Mouse (Mus musculus): ENCODE data around the gene Esp24. TPM values are rescaled to one million over a fixed set of nuclear protein-coding genes. Genes with fewer than 3 reads are reported as not detected.
"Not testable (repeated sequence)": the region's sequence is repeated elsewhere in the genome, so short reads cannot be mapped to it uniquely, and the experiment has no call there.

The Esp24 gene
- not detected for total RNA-seq (2018; cell fraction: chromatin; rRNA removed)
- not detected for total RNA-seq (2018; cell fraction: cytosol; rRNA removed)
- not detected for total RNA-seq (2018; cell fraction: nucleus; rRNA removed)
- polyA plus RNA-seq (2018), result not detected in 3 replicates

GRCm38 (mm10) chr17:39036395-39036794, at the start of gene Esp24:
Esp24 (plus strand) TSS chr17:39036695.
- not testable (repeated sequence) for H3K36me3 ChIP-seq (ENCODE audit: inconsistent target); H3K79me2 ChIP-seq (ENCODE audit: inconsistent target); H3K27ac ChIP-seq; H3K4me3 ChIP-seq (ENCODE audit: inconsistent target)
- WGBS (ENCODE audit: missing documents), result 83% methylated on average over 3 of the region's 3 CpGs

- H3K79me2 ChIP-seq (ENCODE audit: inconsistent target), result no peaks in the 10 kb centered on the region
- H3K27ac ChIP-seq, result no peak overlapping the region
- H3K4me3 ChIP-seq (ENCODE audit: inconsistent target), result no peak overlapping the region
- 64% methylated on average over 1 of the region's 1 CpGs for WGBS (ENCODE audit: missing documents)
- H3K36me3 ChIP-seq (ENCODE audit: inconsistent target), result no peaks in the 10 kb centered on the region
Observed at GRCm38 (mm10) chr17:39009846-39010245, 26.6 kb upstream of the Esp24 start.

GRCm38 (mm10) chr17:39010675-39011638, 25.5 kb upstream of the Esp24 start:
- no peak overlapping the region for H3K4me3 ChIP-seq (ENCODE audit: inconsistent target)
- WGBS (ENCODE audit: missing documents), result 44% methylated on average over 30 of the region's 30 CpGs
- H3K36me3 ChIP-seq (ENCODE audit: inconsistent target), result no peaks in the 10 kb centered on the region
- H3K27ac ChIP-seq, result no peak overlapping the region
- H3K79me2 ChIP-seq (ENCODE audit: inconsistent target), result no peaks in the 10 kb centered on the region

- no peaks in the 10 kb centered on the region for H3K79me2 ChIP-seq (ENCODE audit: inconsistent target)
- H3K36me3 ChIP-seq (ENCODE audit: inconsistent target), result no peaks in the 10 kb centered on the region
- H3K27ac ChIP-seq, result no peak overlapping the region
- H3K4me3 ChIP-seq (ENCODE audit: inconsistent target), result no peak overlapping the region
- 79% methylated on average over 14 of the region's 14 CpGs for WGBS (ENCODE audit: missing documents)
Observed at GRCm38 (mm10) chr17:39017184-39017583, 19.3 kb upstream of the Esp24 start.

- Histone ChIP-seq H3K79me2 (ENCODE audit: inconsistent target) (no peaks in the 10 kb centered on the region), H3K36me3 (ENCODE audit: inconsistent target) (no peaks in the 10 kb centered on the region), H3K4me3 (ENCODE audit: inconsistent target) (no peak within 1 kb of the TSS), H3K27ac (no peak within 1 kb of the TSS)
Observed at GRCm38 (mm10) chr17:39043241-39043640, 6.7 kb downstream of the Esp24 start, which contains the start of gene Gm21903. Gm21903 (minus strand) TSS chr17:39043341.

- Histone ChIP-seq H3K36me3 (ENCODE audit: inconsistent target) (no peaks in the 10 kb centered on the region), H3K27ac (no peak overlapping the region), H3K79me2 (ENCODE audit: inconsistent target) (no peaks in the 10 kb centered on the region), H3K4me3 (ENCODE audit: inconsistent target) (no peak overlapping the region)
Observed at GRCm38 (mm10) chr17:39063641-39064040, 27.1 kb downstream of the Esp24 start.

GRCm38 (mm10) chr17:39076937-39077336, 40.4 kb downstream of the Esp24 start, which contains the start of gene Esp23:
Esp23 (minus strand) TSS chr17:39077037.
- Histone ChIP-seq H3K79me2 (ENCODE audit: inconsistent target) (no peaks in the 10 kb centered on the region), H3K36me3 (ENCODE audit: inconsistent target) (no peaks in the 10 kb centered on the region), H3K4me3 (ENCODE audit: inconsistent target) (no peak within 1 kb of the TSS), H3K27ac (no peak within 1 kb of the TSS)
- WGBS (ENCODE audit: missing documents), result 20% methylated on average over 1 of the region's 1 CpGs

Other genes with a start within 250 kb of the Esp24 start
- gene Gm21903, start 6.6 kb downstream of the Esp24 start, polyA plus RNA-seq (2018), result not detected in 3 replicates
- gene Esp23, start 40.3 kb downstream of the Esp24 start, polyA plus RNA-seq (2018), result not detected in 3 replicates
- not detected in 3 replicates for gene Esp22, start 58.6 kb downstream of the Esp24 start, polyA plus RNA-seq (2018)